Mouse (Mus musculus) neural tube, embryonic 14.5 days (tissue): Measurements from ENCODE around the gene Gm45717. TPM values are rescaled to one million over a fixed set of nuclear protein-coding genes. Genes with fewer than 3 reads are reported as not detected.
"Not testable (repeated sequence)": the region's sequence is repeated elsewhere in the genome, so short reads cannot be mapped to it uniquely, and the experiment has no call there.

Experiments
- ATAC-seq: fragments of 200-750 bp; cut with Nextera tagmentation; 2 replicates; pipeline ENCODE4 v1.8.0; 2017; ENCODE audit warnings: low read depth, mild to moderate bottlenecking, moderate TSS enrichment, moderate library complexity
- H3K27ac ChIP-seq: fragments of 300-500 bp; sonication (generic); 2 replicates; pipeline ENCODE4 v1.5.1; 2014; ENCODE audit warnings: low read depth, mild to moderate bottlenecking, control low read depth, low read length, moderate library complexity, mixed read lengths
- H3K27me3 ChIP-seq: fragments of 300-500 bp; sonication (generic); 2 replicates; pipeline ENCODE4 v1.6.1; 2014; ENCODE audit warnings: low read length; ENCODE audit not compliant: control insufficient read depth, insufficient read depth
- H3K36me3 ChIP-seq: fragments of 300-500 bp; sonication (generic); 2 replicates; pipeline ENCODE4 v1.6.1; 2014; ENCODE audit warnings: low read length, mixed read lengths; ENCODE audit not compliant: control insufficient read depth, insufficient read depth
- H3K4me1 ChIP-seq: fragments of 300-500 bp; sonication (generic); 2 replicates; pipeline ENCODE4 v1.6.1; 2014; ENCODE audit warnings: low read length; ENCODE audit not compliant: control insufficient read depth, insufficient read depth
- H3K4me2 ChIP-seq: fragments of 300-500 bp; sonication (generic); 2 replicates; pipeline ENCODE4 v1.6.1; 2014; ENCODE audit warnings: mild to moderate bottlenecking, low read depth, low read length, control low read depth
- H3K4me3 ChIP-seq: fragments of 300-500 bp; sonication (generic); 2 replicates; pipeline ENCODE4 v1.5.1; 2014; ENCODE audit warnings: low read depth, low read length, control low read depth, mixed read lengths
- H3K9ac ChIP-seq: fragments of 300-500 bp; sonication (generic); replicated peaks from 2 replicates; pipeline ENCODE4 v1.6.1; 2014; ENCODE audit warnings: low read depth, mild to moderate bottlenecking, control low read depth, low read length, mixed read lengths
- H3K9me3 ChIP-seq: fragments of 300-500 bp; sonication (generic); 2 replicates; pipeline ENCODE4 v1.6.1; 2016; ENCODE audit warnings: low read length; ENCODE audit not compliant: control insufficient read depth
- WGBS: fragments of 180-500 bp; shearing (Covaris S2); extraction: QIAGEN DNeasy Blood & Tissue Kit; methylation state at CpG from one replicate; pipeline ENCODE4 v1.1.7; 2014; 5-methylcytosine and 5-hydroxymethylcytosine counted together
- polyA plus RNA-seq: library from polyadenylated mRNA; unstranded; fragments of >200 nt; fragmentation: Nextera tagmentation; extraction: Ambion mirVana; gene quantifications from 2 replicates; pipeline ENCODE4 v1.2.1, GENCODE M21; 2014

Gm45717 gene
- polyA plus RNA-seq, 1 experiment from 2014 or later: not detected

DNA sequence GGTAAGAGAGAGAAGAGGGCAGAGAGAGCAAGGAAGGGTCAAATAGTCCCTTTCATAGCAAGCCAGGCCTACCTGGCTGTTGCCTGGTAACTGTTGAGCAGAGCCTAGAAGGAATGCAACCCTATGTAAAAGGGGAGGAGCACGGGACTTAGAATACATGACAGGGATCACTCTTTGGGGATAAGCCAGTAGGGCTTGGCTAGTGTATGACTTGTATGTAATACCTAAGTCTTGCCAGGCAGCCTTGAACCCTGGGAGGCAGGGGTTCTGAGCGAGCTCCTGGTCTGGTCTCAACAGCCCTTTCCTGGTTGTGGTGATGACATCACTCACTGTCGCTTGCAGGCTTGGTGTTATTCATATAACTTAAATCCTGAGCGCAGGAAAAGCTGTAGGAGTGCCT is 33.3 kb upstream of the Gm45717 start:
- no peak overlapping the region for H3K27ac ChIP-seq
- H3K27me3 ChIP-seq: no peaks in the 10 kb centered on the region
- H3K4me3 ChIP-seq: no peak overlapping the region
- no peaks in the 10 kb centered on the region for H3K9me3 ChIP-seq
- WGBS: 73% methylated on average over 4 of the region's 4 CpGs
- no peak for ATAC-seq
- no peaks in the 10 kb centered on the region for H3K4me1 ChIP-seq
- no peak overlapping the region for H3K4me2 ChIP-seq
- H3K36me3 ChIP-seq: no peaks in the 10 kb centered on the region
- no peak overlapping the region for H3K9ac ChIP-seq

DNA sequence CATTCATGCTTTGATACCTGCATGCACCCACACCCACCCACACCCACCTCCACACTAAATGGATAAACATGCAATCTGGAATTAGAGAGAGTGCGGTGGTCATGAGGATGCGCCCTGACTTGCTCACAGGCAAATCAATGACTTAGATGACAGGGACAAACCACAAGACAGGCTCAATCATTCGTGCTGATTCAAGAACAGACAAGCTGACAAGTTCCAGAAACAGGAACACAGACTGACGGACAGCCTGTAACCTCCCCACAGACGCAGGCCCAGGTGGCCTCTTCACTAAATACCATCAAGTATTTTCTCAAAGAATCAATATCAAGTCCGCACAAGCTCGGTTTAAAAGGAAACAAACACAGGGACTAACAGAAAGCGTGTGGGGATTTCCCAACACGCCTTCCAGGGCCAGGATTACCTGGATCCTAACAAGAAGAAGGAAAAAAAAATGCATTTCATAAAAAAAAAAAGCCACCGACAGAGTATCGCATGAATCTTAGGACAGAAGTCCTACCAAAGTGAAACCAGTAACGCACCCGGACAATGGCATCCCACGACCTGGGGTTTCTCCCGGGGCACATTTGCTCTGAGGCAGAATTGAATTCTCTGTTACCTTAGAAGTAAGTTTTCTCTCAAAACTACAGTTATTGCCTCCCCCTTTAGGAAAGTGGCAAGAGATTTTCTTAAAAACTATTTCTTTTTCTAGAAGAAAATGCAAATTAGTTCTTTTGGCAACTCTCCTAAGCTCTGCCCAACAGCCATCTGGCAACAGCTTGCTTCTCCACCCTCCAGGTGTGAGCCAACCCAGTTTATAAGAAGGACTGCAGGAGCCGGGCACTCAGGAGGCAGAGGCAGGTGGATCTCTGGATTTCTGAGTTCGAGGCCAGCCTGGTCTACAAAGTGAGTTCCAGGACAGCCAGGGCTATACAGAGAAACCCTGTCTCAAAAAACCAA is 31.7 kb upstream of the Gm45717 start:
- Histone ChIP-seq H3K36me3 (no peaks in the 10 kb centered on the region), H3K9me3 (no peaks in the 10 kb centered on the region), H3K4me2 (no peak overlapping the region), H3K4me3 (no peak overlapping the region), H3K27me3 (no peaks in the 10 kb centered on the region), H3K27ac (no peak overlapping the region), H3K4me1 (no peaks in the 10 kb centered on the region), H3K9ac (no peak overlapping the region)
- ATAC-seq: no peak
- WGBS: 90% methylated on average over 17 of the region's 17 CpGs

DNA sequence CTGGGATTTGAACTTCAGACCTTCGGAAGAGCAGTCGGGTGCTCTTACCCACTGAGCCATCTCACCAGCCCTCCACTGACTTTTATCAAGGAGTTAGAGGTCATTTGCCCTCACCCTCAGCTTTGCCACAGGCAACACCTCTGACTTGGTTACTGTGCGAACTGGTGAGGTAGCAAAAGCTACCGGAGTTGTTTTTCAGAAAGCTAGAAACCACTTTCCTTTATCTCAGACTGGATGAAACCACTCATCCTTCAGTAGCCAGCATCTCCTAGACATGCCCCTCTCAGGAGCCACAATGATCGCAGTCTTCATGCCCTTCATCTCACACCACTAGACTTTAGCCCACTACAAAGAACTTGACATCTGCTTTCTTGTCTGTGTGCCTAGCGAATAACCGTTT is 27.2 kb upstream of the Gm45717 start:
- Histone ChIP-seq H3K36me3 (no peaks in the 10 kb centered on the region), H3K27ac (no peak overlapping the region), H3K9me3 (no peaks in the 10 kb centered on the region), H3K9ac (no peak overlapping the region), H3K4me1 (no peaks in the 10 kb centered on the region), H3K27me3 (no peaks in the 10 kb centered on the region), H3K4me2 (no peak overlapping the region), H3K4me3 (no peak overlapping the region)
- 95% methylated on average over 7 of the region's 7 CpGs for WGBS
- no peak for ATAC-seq

DNA sequence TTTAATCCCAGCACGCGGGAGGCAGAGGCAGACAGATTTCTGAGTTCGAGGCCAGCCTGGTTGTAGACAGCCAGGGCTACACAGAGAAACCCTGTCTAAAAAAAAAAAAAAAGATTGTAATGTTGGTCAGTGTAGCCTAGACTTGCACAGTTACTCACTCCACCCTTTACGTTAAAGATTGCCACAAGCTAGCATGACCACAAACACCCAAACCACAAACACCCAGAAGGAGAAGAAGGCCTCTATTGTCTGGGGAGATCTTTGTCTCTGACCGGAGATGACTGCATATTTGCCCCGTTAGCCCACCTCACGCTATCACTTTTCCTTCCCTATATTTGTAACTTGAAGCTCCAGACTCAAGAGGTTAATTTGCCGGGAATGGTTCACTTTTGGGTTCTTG is 26.0 kb upstream of the Gm45717 start:
- Histone ChIP-seq H3K4me3 (no peak overlapping the region), H3K4me1 (no peaks in the 10 kb centered on the region), H3K9me3 (no peaks in the 10 kb centered on the region), H3K27ac (no peak overlapping the region), H3K36me3 (no peaks in the 10 kb centered on the region), H3K4me2 (no peak overlapping the region), H3K9ac (no peak overlapping the region), H3K27me3 (no peaks in the 10 kb centered on the region)
- ATAC-seq: no peak
- 94% methylated on average over 8 of the region's 8 CpGs for WGBS

DNA sequence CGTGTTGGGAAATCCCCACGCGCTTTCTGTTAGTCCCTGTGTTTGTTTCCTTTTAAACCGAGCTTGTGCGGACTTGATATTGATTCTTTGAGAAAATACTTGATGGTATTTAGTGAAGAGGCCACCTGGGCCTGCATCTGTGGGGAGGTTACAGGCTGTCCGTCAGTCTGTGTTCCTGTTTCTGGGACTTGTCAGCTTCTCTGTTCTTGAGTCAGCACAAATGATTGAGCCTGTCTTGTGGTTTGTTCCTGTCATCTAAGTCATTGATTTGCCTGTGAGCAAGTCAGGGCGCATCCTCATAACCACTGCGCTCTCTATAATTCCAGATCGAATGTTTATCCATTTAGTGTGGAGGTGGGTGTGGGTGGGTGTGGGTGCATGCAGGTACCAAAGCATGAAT is 21.0 kb upstream of the Gm45717 start:
- not testable (repeated sequence) for H3K4me1 ChIP-seq, H3K4me3 ChIP-seq, H3K9ac ChIP-seq, H3K27me3 ChIP-seq, H3K36me3 ChIP-seq, H3K9me3 ChIP-seq, ATAC-seq, H3K27ac ChIP-seq, H3K4me2 ChIP-seq
- WGBS: 90% methylated on average over 9 of the region's 9 CpGs

DNA sequence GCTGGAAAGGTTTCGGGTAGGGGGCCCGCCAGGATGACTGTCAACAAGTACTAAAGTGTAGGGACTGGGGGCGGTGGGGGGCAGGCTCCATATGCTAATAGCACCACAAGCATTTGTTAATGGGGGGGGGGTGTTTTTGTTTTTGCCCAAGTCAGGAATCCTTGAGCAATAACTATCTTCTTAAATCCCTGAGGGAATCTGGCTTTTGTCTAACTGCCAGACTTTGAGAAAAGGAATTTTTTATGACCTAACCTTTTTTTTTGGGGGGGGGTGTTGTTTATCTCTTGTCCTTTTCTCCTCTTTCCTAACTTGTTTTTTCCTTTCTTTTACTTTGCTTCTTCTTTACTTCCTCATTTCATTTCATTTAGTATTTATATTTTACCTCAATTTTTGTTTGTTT is 19.7 kb upstream of the Gm45717 start:
- Histone ChIP-seq H3K4me1 (no peaks in the 10 kb centered on the region), H3K27ac (no peak overlapping the region), H3K4me3 (no peak overlapping the region), H3K36me3 (no peaks in the 10 kb centered on the region), H3K4me2 (no peak overlapping the region), H3K9me3 (no peaks in the 10 kb centered on the region), H3K9ac (no peak overlapping the region), H3K27me3 (no peaks in the 10 kb centered on the region)
- ATAC-seq: no peak
- whole genome bisulfite sequencing: 24% methylated on average over 3 of the region's 3 CpGs

DNA sequence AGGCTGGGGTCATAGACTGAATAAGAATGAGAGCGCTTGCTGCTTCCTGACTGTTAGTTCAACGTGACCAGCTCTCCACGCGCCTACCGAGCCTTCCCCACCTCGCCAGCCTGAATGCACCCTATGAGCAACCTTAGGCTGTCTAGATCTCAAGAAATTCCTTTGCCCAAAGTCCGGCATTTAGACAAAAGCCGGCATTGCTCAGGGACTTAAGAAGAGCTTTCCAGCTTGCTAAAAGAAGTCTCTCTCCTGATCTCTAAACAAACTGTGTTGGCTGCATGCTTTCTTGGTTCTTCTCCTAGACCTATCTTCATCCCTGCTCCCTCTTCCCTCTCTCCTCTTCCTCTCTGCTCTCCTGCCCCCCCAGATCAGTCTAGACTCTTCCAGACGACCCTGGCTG is 19.2 kb upstream of the Gm45717 start:
- 21% methylated on average over 9 of the region's 9 CpGs for WGBS
- no peak overlapping the region for H3K4me2 ChIP-seq
- no peak for ATAC-seq
- no peak overlapping the region for H3K9ac ChIP-seq
- no peaks in the 10 kb centered on the region for H3K36me3 ChIP-seq
- no peaks in the 10 kb centered on the region for H3K4me1 ChIP-seq
- H3K27ac ChIP-seq: no peak overlapping the region
- H3K27me3 ChIP-seq: no peaks in the 10 kb centered on the region
- no peak overlapping the region for H3K4me3 ChIP-seq
- H3K9me3 ChIP-seq: no peaks in the 10 kb centered on the region

DNA sequence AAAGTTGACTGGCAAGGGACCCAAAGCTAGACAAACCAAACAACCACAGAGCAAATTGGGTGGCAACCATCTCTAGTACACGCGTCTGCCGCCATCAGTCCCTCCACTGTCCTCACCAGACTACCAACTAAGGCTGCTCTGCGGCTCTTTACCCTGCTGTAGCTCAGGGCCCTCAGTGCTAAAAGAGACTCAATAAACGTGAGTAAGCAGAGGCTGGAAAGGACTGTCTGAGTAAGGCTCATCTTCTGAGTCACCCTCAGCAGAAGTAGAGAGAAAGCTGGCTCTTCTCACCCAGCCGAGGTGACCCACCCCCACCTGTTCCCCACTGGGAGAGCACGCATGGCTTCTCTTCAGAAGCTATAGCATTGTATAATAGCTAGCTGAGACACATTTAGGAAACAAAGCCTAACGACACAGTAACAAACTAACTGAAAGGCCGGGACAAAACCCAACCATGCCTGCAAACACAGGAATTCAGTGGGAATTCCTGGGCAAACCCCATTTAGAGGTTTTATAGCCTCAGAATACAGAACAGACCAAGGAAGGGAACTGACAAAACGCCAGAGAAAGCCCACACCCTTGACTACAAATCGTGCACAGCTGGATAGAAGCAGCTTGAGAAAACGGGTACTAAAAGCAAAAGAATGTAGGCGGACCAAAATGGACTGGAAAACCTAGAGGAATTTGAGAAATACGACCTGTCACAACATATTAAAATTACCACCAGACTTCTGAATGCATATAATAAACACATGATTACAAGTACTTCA is 17.8 kb upstream of the Gm45717 start:
- no peak overlapping the region for H3K27ac ChIP-seq
- no peaks in the 10 kb centered on the region for H3K4me1 ChIP-seq
- H3K36me3 ChIP-seq: no peaks in the 10 kb centered on the region
- no peak overlapping the region for H3K9ac ChIP-seq
- H3K9me3 ChIP-seq: no peaks in the 10 kb centered on the region
- H3K27me3 ChIP-seq: no peaks in the 10 kb centered on the region
- ATAC-seq: no peak
- H3K4me3 ChIP-seq: no peak overlapping the region
- 9% methylated on average over 14 of the region's 14 CpGs for WGBS
- H3K4me2 ChIP-seq: no peak overlapping the region

DNA sequence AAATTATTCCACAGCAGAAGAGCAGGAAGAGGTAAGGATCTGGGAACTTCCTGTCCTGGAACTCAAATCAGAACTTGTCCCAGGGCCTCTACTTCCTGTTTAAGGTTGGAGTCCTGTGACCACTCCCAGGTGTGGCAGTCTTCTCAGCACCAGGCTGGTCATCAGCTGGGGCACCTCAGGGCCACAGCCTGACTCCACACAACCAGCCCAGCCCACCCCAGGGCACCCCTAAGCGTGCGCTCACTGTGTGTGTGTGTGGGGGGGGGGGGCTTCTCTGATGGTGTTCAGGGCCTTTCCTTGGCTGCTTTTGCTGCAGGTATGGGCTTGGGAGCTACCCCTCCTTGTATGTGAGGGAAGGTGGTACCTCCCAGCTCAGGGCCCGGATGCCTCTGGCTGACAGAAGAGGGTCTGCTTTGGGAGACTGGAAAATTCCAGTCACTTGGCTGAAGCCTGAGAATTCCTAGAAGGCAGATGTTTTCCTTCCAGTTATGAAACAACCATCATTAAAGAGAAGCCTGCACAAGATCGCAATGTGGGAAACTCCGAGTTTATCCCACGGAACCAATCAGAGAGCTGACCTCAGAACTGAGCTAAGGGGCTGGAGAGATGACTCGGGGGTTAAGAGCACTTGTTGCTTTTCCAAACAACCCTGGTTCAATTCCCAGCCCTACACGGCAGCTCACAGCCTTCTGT is 15.9 kb upstream of the Gm45717 start:
- no peaks in the 10 kb centered on the region for H3K36me3 ChIP-seq
- no peaks in the 10 kb centered on the region for H3K4me1 ChIP-seq
- no peak overlapping the region for H3K4me2 ChIP-seq
- H3K9me3 ChIP-seq: no peaks in the 10 kb centered on the region
- H3K4me3 ChIP-seq: no peak overlapping the region
- 83% methylated on average over 8 of the region's 8 CpGs for WGBS
- H3K27me3 ChIP-seq: no peaks in the 10 kb centered on the region
- H3K27ac ChIP-seq: no peak overlapping the region
- ATAC-seq: no peak
- no peak overlapping the region for H3K9ac ChIP-seq
